Mouse (Mus musculus): ENCODE measurements around the gene Hk1.

The Hk1 gene

GRCm38 (mm10) chr10:62316467-62316866, 63.2 kb downstream of the Hk1 start:
- no peak for DNase-seq

- DNase-seq = no peak
Observed at GRCm38 (mm10) chr10:62313885-62314424, 65.8 kb downstream of the Hk1 start.

DNA sequence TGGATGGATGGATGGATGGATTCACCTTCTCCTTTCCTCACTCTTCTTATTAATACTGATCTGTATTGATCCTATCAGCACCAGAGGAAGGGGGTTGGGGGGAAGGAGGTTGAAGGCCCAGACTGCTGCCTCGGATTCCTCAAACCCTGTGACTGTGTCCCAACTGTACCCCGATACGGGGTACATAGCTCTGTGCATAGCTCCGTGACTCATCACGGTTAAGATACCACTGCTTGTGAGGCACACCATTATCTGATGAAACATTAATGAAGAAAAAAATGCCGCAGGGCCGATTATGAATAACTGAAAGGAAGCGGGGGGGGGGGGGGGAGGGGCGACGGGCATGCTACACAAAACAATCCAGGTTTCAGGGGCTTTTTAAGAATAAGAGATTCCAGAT, 66.6 kb downstream of the Hk1 start:
- DNase-seq = no peak

- DNase-seq = peak; percentile 29
Observed at GRCm38 (mm10) chr10:62311464-62311863, 68.2 kb downstream of the Hk1 start.

- DNase-seq = no peak
Observed at GRCm38 (mm10) chr10:62310259-62311039, 69.3 kb downstream of the Hk1 start.

DNA sequence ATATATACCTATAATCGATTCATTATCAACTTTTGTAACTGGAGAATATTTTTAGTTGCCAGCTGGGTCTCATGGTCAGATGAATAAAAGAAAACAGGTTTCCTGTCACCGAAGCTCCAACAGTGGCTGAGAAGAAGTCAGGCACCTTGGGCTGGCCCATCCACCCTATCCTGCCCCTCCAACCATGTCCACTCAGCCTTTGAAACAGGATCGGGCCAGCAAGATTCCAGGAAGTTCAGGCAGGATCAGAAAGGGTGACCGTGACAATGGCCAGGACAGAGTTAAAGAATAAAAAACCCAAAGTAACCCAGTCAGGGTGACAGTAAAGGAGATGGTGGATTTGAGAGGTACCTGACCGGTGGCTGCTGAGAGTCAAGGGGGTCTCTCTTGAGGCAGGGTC, 70.1 kb downstream of the Hk1 start:
- DNase-seq = no peak

DNA sequence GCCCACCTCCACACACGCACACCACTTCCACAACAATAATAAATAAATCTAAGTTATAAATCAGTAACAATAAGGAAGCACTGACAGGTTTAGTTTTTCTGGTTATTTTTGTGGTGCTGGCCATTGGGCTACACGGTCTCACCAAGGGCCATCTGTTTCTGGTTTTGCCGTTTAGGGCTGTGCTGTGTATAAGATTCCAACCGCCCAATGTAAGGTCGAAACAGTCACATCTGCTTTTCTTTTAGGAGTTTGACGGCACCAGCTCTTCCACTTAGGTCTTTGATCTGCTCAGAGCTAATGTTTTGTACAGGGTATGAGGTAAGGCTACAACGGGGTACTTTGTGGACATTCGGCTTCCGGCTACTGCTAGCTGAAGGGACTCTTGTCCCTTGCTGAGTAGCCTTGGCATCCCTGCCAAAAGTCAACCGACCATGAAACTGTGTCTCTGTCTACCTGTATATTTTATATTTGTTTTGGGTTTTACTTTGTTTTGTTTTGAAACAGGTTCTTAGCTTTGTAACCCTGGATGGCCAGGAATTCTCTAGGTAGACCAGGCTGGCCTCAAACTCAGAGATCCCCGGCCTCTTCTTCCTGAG, 70.7 kb downstream of the Hk1 start:
- no peak for DNase-seq

DNA sequence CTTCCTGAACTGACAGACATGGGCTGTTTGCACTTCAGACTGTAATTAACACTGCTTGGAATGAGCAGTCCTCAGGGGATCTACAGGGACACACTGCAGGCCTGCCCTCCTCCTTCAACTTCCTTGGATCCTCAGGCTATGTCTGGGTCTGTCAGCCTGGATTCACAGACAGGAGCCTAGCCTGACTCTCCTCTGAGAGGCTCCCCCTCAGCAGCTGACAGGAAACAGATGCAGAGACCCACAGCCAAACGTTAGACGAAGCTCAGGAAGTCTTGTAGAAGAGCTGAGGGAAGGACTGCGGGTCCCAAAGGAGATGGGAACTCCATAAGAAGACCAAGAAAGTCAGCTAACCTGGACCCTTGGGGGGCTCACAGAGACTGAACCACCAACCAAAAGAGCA, 73.2 kb downstream of the Hk1 start:
- peak; percentile 46 for DNase-seq

DNA sequence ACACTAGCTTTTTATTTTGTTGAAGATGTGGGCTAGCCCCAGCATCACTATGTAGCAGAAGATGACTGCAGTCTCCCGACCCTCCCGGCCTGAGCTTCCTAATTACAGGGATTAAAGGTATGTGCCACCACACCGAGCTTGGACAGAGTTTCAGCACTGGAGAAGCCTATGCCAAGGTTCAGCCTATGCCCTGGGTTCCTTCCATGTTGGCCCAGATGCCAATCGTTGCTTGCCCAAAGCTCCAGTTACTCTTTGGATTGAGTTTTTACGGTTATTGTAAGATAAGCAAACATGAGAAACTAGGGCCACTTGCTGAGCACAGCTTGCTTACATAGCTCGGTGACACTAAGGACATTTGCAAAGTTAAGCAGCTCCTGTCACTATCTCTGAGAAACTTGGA, 74.6 kb downstream of the Hk1 start:
- no peak for DNase-seq

- peak; percentile 26 for DNase-seq
Observed at GRCm38 (mm10) chr10:62300006-62300827, 79.5 kb downstream of the Hk1 start.

DNA sequence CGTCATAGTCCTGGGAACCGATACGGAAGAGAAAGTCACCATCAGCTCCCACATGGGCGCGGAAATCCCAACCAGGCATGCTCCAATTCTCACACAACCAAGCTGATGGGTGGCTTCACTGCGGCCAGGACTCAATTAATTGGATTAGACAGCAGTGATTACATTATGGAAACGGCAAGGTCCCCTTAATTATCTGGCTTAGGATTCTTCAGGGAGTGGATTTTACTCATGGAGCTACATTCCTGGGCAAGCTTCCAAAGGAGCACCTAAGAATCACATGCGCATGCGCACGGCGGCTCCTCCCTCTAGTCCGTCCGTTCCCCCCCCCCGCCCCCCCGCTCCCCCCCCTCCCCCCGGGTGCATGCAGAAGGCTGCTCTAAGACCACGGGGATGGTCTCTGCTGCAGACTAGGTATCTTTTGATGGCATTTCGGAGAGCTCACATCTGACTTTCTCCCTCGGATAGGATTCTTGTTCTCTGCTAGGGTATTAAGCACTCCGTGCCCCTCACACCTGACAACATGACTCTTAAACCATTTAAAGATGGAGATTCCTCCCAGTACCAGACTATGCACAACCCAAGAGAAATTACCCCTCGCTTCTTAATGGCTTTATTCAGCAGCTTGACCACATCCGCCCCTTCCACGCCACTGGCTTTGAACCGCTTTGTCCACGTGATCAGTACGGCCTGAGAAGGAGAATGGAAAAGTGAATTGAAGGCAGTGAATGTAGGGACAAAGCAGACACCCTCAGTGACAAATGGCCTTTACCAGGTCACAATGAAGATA, 83.4 kb downstream of the Hk1 start:
- DNase-seq = no peak

DNA sequence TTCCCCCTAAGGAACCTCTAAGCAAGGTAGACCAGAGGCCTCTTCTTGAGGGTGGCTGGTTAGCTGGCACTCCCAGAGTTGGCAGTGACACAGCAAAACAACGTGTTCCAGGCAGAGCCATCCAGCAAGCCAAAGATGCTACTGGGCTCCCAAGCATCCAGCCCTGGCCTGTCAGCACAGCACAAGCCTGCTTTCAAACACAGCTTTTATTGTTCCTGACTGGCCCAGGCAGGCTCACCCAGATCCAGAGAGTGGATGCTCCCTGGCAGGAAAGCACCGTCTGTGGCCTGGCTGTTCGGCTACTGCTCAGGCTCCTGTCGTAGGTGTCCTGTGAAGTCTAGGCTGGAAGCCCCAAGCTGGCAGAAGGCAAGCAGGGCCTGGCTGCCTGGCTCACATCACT, 85.6 kb downstream of the Hk1 start:
- no peak for DNase-seq

DNA sequence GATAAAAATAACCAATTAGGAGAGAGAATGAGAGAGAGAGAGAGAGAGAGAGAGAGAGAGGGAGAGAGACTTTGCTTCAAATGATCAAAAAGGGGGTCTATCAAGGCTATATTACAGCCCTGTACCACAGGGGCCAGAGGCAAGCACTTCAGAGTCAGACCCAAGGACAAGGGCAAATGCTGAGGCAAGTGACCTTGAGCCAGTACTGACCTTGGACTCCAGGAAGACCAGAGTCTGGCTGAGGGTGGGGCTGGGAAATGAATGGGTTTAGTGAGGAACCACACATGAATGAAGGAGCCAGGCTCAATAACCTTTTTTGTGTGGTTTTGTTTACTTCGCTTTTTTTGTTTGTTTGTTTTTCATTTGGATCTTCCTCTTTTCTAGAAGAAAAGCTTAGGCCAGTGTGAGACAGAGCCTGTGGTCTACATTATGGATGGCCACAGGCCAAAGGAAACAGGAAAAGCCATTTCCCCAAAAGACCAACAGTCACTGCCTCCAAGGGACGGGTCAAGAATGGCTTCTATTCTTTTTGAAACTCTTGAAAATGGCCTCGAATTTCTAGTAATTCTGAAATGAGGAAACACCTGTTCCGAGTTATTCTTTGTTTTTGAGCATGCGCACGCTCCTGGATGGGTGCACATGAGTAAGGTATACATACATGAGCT, 92.1 kb downstream of the Hk1 start:
- DNase-seq = no peak

GRCm38 (mm10) chr10:62283206-62283792, 96.4 kb downstream of the Hk1 start:
- DNase-seq = no peak

DNA sequence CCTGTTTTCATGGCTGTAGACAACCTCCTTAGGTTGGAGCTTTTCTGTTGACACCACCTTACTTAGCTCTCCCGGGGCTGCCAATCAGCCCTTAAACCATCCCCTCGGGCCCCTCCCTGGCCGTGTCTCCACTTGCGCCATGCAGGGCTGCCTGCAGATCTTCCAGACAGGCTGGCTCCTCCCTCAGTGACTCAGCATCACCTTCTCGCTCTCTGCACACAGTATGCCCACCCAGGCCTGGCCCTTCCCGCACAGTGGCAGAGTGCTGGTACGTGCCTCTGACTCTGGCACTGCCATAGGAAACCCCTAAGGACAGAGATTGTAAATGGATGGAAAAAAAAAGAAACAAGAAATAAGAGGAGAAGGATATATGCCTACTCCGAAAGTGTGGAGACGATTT, 96.9 kb downstream of the Hk1 start:
- DNase-seq = no peak

GRCm38 (mm10) chr10:62279671-62280070, 100.0 kb downstream of the Hk1 start:
- DNase-seq = no peak

- DNase-seq = no peak
Observed at GRCm38 (mm10) chr10:62279066-62279465, 100.6 kb downstream of the Hk1 start.

DNA sequence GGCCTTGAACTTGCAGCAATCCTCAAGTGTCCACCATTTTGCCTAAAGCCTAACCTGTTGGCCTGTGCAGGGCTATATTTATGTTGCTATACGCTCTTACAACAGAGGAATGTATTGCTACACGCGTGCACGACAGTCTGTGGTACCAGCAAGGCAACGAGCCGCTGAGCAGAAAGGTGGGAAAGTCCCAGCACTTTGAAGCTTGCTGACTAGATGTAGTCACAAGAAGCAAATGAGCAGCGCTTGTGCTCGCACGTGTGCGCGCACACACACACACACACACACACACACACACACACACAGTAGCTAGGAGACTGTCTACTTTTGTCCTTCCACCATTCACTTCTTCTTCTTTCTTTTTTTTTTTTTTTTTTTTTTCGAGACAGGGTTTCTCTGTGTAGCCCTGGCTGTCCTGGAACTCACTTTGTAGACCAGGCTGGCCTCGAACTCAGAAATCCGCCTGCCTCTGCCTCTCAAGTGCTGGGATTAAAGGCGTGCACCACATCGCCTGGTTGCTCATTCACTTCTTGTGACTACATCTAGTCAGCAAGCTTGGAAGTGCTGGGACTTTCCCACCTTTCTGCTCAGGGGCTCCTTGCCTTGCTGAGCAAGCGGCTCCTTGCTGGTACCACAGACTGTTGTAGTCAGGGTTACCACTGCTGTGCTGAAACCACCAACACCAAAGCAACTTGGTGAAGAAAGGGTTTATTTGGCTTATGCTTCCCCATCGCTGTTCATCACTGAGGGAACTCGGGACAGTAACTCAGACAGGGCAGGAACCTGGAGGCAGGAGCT, 102.0 kb downstream of the Hk1 start:
- DNase-seq = no peak

DNA sequence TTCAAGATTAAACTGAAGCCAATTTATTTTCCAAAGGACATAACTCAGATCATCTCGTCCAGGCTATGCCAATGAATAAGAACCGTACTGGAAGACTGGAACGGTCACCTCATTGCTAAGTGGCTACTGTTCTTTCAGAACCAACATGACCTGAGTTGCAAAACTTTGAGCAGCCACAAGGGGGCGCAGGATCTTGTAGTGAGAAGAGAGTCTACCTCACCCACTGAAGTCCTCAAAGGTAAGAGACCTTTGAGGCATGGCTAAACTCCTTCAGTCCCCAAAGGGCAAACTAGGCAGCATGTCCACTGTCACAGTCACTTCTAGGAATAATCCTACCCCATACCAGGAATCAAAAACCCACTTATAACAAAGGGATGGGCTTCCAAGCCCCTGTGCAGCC, 104.5 kb downstream of the Hk1 start:
- peak; percentile 86 for DNase-seq

GRCm38 (mm10) chr10:62269278-62269677, 110.4 kb downstream of the Hk1 start:
- DNase-seq = no peak

DNA sequence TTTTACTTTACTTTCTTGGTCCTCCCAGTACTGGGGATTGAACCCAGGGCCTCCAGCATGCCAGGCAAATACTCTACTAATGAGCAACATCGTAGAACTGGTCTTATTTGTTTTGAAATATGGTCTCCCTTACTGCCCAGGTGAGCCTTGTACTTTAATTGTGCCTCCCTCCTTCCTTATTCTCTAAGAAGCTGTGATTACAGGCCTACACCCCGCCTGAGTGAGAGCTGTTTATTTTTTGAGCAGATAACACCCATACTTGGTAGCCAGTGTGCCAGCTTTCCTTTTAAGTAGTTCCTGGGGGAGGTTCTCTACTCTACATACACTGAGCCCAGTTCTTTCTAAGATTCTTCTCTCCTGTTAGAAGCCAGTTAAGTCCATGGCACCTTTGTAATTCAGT, 115.4 kb downstream of the Hk1 start:
- DNase-seq = no peak
